Mouse (Mus musculus) intestine, embryonic 14.5 days (tissue): ENCODE measurements around the gene Ankrd6. TPM values are rescaled to one million over a fixed set of nuclear protein-coding genes. Genes with fewer than 3 reads are reported as not detected.

ENCODE experiments used
- ATAC-seq: fragments of 200-750 bp; cut with Nextera tagmentation; replicated peaks from 2 replicates; pipeline ENCODE4 v1.8.0; 2017; ENCODE audit warnings: low read depth, moderate number of reproducible peaks, moderate TSS enrichment, moderate library complexity; ENCODE audit not compliant: low FRiP score, low TSS enrichment
- DNase-seq: peaks from one replicate; pipeline ENCODE4 v3.0.0-alpha.2; 2018; ENCODE audit warnings: low spot score
- H3K27ac ChIP-seq: fragments of 300-500 bp; sonication (generic); 2 replicates; pipeline ENCODE4 v1.5.1; 2014; ENCODE audit warnings: low read depth, mild to moderate bottlenecking, control low read depth
- H3K27me3 ChIP-seq: fragments of 300-500 bp; sonication (generic); replicated peaks from 2 replicates; pipeline ENCODE4 v1.6.1; 2014; ENCODE audit warnings: low read length, control low read depth; ENCODE audit not compliant: control insufficient read depth, insufficient read depth
- H3K36me3 ChIP-seq: fragments of 300-500 bp; sonication (generic); 2 replicates; pipeline ENCODE4 v1.6.1; 2014; ENCODE audit warnings: low read length, control low read depth; ENCODE audit not compliant: control insufficient read depth, insufficient read depth
- H3K4me1 ChIP-seq: fragments of 300-500 bp; sonication (generic); replicated peaks from 2 replicates; pipeline ENCODE4 v1.6.1; 2014; ENCODE audit warnings: low read length, control low read depth, mixed read lengths; ENCODE audit not compliant: control insufficient read depth, insufficient read depth
- H3K4me2 ChIP-seq: fragments of 300-500 bp; sonication (generic); 2 replicates; pipeline ENCODE4 v1.6.1; 2014; ENCODE audit warnings: low read length
- H3K4me3 ChIP-seq: fragments of 300-500 bp; sonication (generic); 2 replicates; pipeline ENCODE4 v1.5.1; 2014; ENCODE audit warnings: low read depth, low read length, control low read depth, mixed read lengths
- H3K9ac ChIP-seq: fragments of 300-500 bp; sonication (generic); 2 replicates; pipeline ENCODE4 v1.6.1; 2014; ENCODE audit warnings: mild to moderate bottlenecking, low read length
- H3K9me3 ChIP-seq: fragments of 300-500 bp; sonication (generic); 2 replicates; pipeline ENCODE4 v1.6.1; 2016; ENCODE audit warnings: low read length, control low read depth; ENCODE audit not compliant: control insufficient read depth
- WGBS: fragments of 180-500 bp; shearing (Covaris S2); extraction: QIAGEN DNeasy Blood & Tissue Kit; methylation state at CpG from one replicate; pipeline ENCODE4 v1.1.7; 2014; 5-methylcytosine and 5-hydroxymethylcytosine counted together
- polyA plus RNA-seq: library from polyadenylated mRNA; unstranded; fragments of >200 nt; fragmentation: Nextera tagmentation; extraction: Ambion mirVana; gene quantifications from 2 replicates; pipeline ENCODE4 v1.2.1, GENCODE M21; 2014

The Ankrd6 gene
- polyA plus RNA-seq, 1 experiment from 2014 or later = 5.0 TPM

GRCm38 (mm10) chr4:32907631-32908030, 43.0 kb downstream of the Ankrd6 start:
- DNase-seq (no peak), ATAC-seq (no peak)
- Histone ChIP-seq H3K27ac (no peak overlapping the region), H3K27me3 (no peaks in the 10 kb centered on the region), H3K36me3 (no peaks in the 10 kb centered on the region), H3K9ac (no peak overlapping the region), H3K9me3 (no peaks in the 10 kb centered on the region), H3K4me1 (peaks cover 4% of the 10 kb centered on the region; the same call in 1 of the 2 replicates), H3K4me3 (no peak overlapping the region), H3K4me2 (no peak overlapping the region)
- WGBS = 68% methylated on average over 3 of the region's 3 CpGs

- ATAC-seq (no peak), DNase-seq (no peak)
- 51% methylated on average over 6 of the region's 6 CpGs for WGBS
Measured at GRCm38 (mm10) chr4:32906627-32907026, 44.0 kb downstream of the Ankrd6 start.

GRCm38 (mm10) chr4:32905913-32906312, 44.7 kb downstream of the Ankrd6 start:
- H3K9ac ChIP-seq = no peak overlapping the region
- H3K36me3 ChIP-seq = no peaks in the 10 kb centered on the region
- DNase-seq (no peak), ATAC-seq (no peak)
- no peaks in the 10 kb centered on the region for H3K27me3 ChIP-seq
- 94% methylated on average over 2 of the region's 2 CpGs for WGBS
- H3K9me3 ChIP-seq = no peaks in the 10 kb centered on the region
- peaks cover 4% of the 10 kb centered on the region; the same call in 1 of the 2 replicates for H3K4me1 ChIP-seq
- no peak overlapping the region for H3K4me3 ChIP-seq
- H3K4me2 ChIP-seq = no peak overlapping the region
- no peak overlapping the region for H3K27ac ChIP-seq

More at GRCm38 (mm10) chr4:32906627-32907026, 44.0 kb downstream of the Ankrd6 start:
- Histone ChIP-seq H3K27ac (no peak overlapping the region), H3K4me2 (no peak overlapping the region), H3K9me3 (no peaks in the 10 kb centered on the region), H3K27me3 (no peaks in the 10 kb centered on the region), H3K9ac (no peak overlapping the region), H3K4me3 (no peak overlapping the region), H3K36me3 (no peaks in the 10 kb centered on the region), H3K4me1 (peaks cover 4% of the 10 kb centered on the region; the same call in 1 of the 2 replicates)

- ATAC-seq (no peak), DNase-seq (no peak)
- H3K4me3 ChIP-seq = no peak overlapping the region
- no peak overlapping the region for H3K4me2 ChIP-seq
- H3K27me3 ChIP-seq = no peaks in the 10 kb centered on the region
- H3K36me3 ChIP-seq = no peaks in the 10 kb centered on the region
- peaks cover 4% of the 10 kb centered on the region; the same call in 1 of the 2 replicates for H3K4me1 ChIP-seq
- H3K9me3 ChIP-seq = no peaks in the 10 kb centered on the region
- no peak overlapping the region for H3K9ac ChIP-seq
- WGBS = 67% methylated on average over 2 of the region's 2 CpGs
- H3K27ac ChIP-seq = no peak overlapping the region
Measured at GRCm38 (mm10) chr4:32905381-32905780, 45.3 kb downstream of the Ankrd6 start.

GRCm38 (mm10) chr4:32903826-32904225, 46.8 kb downstream of the Ankrd6 start:
- 89% methylated on average over 7 of the region's 7 CpGs for WGBS
- ATAC-seq = no peak

GRCm38 (mm10) chr4:32899051-32899450, 51.6 kb downstream of the Ankrd6 start:
- no peak for ATAC-seq
- no peak overlapping the region for H3K9ac ChIP-seq
- no peak overlapping the region for H3K4me3 ChIP-seq
- H3K9me3 ChIP-seq = peaks cover 10% of the 10 kb centered on the region
- 51% methylated on average over 4 of the region's 4 CpGs for WGBS
- no peaks in the 10 kb centered on the region for H3K36me3 ChIP-seq
- H3K4me1 ChIP-seq = no peaks in the 10 kb centered on the region
- no peaks in the 10 kb centered on the region for H3K27me3 ChIP-seq
- H3K27ac ChIP-seq = no peak overlapping the region
- no peak overlapping the region for H3K4me2 ChIP-seq
- no peak for DNase-seq

More at GRCm38 (mm10) chr4:32903826-32904225, 46.8 kb downstream of the Ankrd6 start:
- DNase-seq = no peak
- Histone ChIP-seq H3K4me2 (no peak overlapping the region), H3K9me3 (no peaks in the 10 kb centered on the region), H3K4me3 (no peak overlapping the region), H3K27me3 (no peaks in the 10 kb centered on the region), H3K27ac (no peak overlapping the region), H3K9ac (no peak overlapping the region), H3K4me1 (peaks cover 4% of the 10 kb centered on the region; the same call in 1 of the 2 replicates), H3K36me3 (no peaks in the 10 kb centered on the region)

- WGBS = 85% methylated on average over 10 of the region's 10 CpGs
- Histone ChIP-seq H3K36me3 (no peaks in the 10 kb centered on the region), H3K4me1 (peaks cover 7% of the 10 kb centered on the region), H3K27ac (no peak overlapping the region), H3K9me3 (peaks cover 22% of the 10 kb centered on the region), H3K9ac (no peak overlapping the region), H3K4me2 (no peak overlapping the region), H3K27me3 (no peaks in the 10 kb centered on the region), H3K4me3 (no peak overlapping the region)
- no peak for DNase-seq
- no peak for ATAC-seq
Measured at GRCm38 (mm10) chr4:32891341-32891740, 59.3 kb downstream of the Ankrd6 start.

GRCm38 (mm10) chr4:32890735-32891098, 59.9 kb downstream of the Ankrd6 start:
- DNase-seq (no peak), ATAC-seq (no peak)
- 76% methylated on average over 5 of the region's 5 CpGs for WGBS
- no peak overlapping the region for H3K27ac ChIP-seq
- peaks cover 22% of the 10 kb centered on the region for H3K9me3 ChIP-seq
- no peaks in the 10 kb centered on the region for H3K27me3 ChIP-seq
- no peak overlapping the region for H3K4me2 ChIP-seq
- no peak overlapping the region for H3K4me3 ChIP-seq
- no peaks in the 10 kb centered on the region for H3K36me3 ChIP-seq
- peaks cover 7% of the 10 kb centered on the region for H3K4me1 ChIP-seq
- H3K9ac ChIP-seq = no peak overlapping the region

- no peaks in the 10 kb centered on the region for H3K27me3 ChIP-seq
- DNase-seq = no peak
- peak overlapping the region; percentile 45; the same call in 1 of the 2 replicates for H3K27ac ChIP-seq
- peaks cover 22% of the 10 kb centered on the region for H3K9me3 ChIP-seq
- H3K4me2 ChIP-seq = 0 out of 2 replicates have a peak overlapping the region, but pooled peaks have one; percentile 11
- 41% methylated on average over 10 of the region's 10 CpGs for WGBS
- H3K4me3 ChIP-seq = no peak overlapping the region
- H3K9ac ChIP-seq = no peak overlapping the region
- ATAC-seq = no peak
- peaks cover 7% of the 10 kb centered on the region for H3K4me1 ChIP-seq
- H3K36me3 ChIP-seq = no peaks in the 10 kb centered on the region
Measured at GRCm38 (mm10) chr4:32889996-32890734, 60.5 kb downstream of the Ankrd6 start.
